Mouse (Mus musculus): Measurements from ENCODE around the gene Aggf1. TPM values are rescaled to one million over a fixed set of nuclear protein-coding genes. Genes with fewer than 3 reads are reported as not detected.

Gene Aggf1
- total RNA-seq, 2 experiments from 2014 or later: 50.4 to 52.2 TPM

GRCm38 (mm10) chr13:95336122-95336677 lies 39.0 kb downstream of the Aggf1 start:
- DNase-seq (ENCODE audit: low spot score in 2 of 2): peak in 1 of 2 experiments; percentile 41

- no peak for DNase-seq (ENCODE audit: low spot score in 2 of 2)
These were observed 42.9 kb downstream of the Aggf1 start for GRCm38 (mm10) chr13:95332086-95332899.

GRCm38 (mm10) chr13:95330507-95330906 lies 44.6 kb downstream of the Aggf1 start:
- no peak for DNase-seq (ENCODE audit: low spot score in 2 of 2)

- no peak for DNase-seq (ENCODE audit: low spot score in 2 of 2)
These were observed 46.4 kb downstream of the Aggf1 start for GRCm38 (mm10) chr13:95328767-95329166.

DNA sequence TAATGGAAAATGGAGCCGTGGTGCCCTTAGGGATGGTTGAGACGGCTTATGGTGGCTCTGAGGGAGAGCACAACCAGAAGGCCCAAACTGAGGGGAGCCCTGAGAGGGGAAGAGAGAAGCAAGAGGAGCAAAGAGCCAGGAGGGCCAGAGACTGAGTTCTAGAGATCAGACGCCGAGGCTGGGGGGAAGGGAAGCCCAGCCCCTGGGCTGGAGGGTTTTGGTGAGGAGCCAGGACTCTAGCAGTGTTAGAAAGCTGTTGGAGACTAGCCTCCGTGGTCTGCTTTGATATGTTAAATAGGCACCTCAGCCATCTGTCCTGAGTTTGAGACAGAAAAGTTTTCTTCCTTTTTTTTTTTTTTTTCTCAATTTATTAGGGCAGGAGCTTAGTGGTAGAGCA lies 47.8 kb downstream of the Aggf1 start:
- peak in 1 of 2 experiments; percentile 40 for DNase-seq (ENCODE audit: low spot score in 2 of 2)

DNA sequence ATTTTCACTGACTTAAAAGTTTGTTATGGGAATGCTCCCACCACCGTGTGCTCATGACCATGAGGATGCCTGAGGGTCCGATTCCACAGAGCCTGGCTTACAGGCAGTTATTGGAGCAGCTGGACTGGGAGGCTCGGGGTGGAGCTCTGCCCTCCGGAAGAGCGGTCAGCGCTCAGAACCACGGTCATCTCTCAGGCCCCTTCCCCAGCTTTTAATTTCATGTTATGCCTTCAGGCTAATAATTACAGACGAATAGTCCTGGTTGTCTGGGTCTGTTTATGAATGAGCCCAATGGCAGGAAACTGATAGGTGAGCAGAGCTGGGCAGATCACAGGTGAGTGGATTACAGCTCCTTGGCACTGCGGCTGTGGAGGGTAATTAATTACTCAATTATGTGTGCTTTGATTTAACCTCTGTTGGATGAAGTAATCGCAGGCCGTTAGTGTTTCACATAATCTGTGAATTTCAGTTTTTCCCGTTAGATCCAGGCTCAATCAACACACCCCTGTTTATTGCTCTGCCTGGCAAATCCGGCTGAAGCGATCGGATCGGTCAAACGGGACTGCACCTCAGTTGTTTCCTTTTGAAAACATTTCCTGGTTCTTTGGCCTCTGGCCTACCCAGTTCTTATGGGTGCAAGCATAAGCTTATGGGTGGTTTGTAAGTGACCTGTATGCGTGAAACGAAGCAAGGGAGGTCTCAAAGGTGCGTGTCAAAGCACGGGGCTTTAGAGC lies 48.4 kb downstream of the Aggf1 start:
- DNase-seq (ENCODE audit: low spot score in 2 of 2): no peak

DNA sequence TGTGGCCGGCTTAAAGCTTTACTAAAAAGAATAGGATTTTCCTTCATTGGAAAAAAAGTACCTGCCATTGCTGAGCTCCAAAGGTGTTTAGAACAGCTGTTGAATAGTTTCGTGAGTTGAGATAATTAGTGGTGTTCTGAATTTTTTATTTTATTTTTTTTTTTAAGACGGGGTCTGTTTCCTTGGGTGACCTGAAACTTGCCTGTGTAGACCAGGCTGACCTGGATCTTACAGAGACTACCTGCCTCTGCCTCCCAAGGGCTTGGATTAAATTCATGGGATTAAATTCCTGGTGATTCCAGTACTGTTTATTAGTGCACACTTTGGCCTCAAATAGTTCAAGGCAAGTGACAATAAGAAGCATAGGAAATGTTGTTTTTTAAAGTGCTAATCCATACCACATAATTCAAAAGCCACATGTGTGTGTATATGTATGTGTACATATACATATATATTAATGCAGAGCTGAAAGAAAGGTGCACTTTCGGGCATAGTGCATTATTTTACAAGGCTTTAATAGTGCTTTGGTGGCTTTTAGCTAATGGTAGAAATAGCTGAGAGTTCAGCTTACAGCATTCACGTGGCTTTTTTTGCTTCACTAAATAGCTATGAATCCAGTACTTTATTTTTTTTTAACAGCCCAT lies 49.1 kb downstream of the Aggf1 start:
- no peak for DNase-seq (ENCODE audit: low spot score in 2 of 2)

- peak in 1 of 2 experiments; percentile 42 for DNase-seq (ENCODE audit: low spot score in 2 of 2)
These were observed 49.9 kb downstream of the Aggf1 start for GRCm38 (mm10) chr13:95325080-95325906.

DNA sequence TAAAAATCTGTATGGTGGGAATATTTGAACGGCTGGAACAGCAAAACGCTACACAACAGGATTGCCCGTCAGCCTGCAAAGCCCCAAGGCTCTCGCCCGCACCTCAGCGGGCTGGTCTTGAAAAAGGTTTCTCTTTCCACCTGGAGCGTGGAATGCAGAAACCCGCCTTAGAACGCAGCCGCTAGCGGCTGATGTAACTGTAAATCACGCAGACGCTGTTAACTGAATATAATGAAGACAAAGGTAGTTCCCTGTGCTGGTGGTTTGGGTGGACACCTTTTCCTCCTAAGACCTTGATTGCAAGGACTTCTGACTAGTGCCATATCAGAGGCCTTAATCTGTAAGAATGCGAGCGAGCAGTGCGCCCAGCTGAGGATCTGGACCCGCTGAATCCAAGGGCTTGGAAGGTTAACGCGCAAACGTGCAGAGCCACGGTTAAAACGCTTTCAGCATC lies 50.5 kb downstream of the Aggf1 start:
- peak; percentile 22 to 67 for DNase-seq (ENCODE audit: low spot score in 2 of 2)

- peak in 1 of 2 experiments; percentile 66 for DNase-seq (ENCODE audit: low spot score in 2 of 2)
These were observed 51.1 kb downstream of the Aggf1 start for GRCm38 (mm10) chr13:95323950-95324625.

GRCm38 (mm10) chr13:95323400-95323799 lies 51.8 kb downstream of the Aggf1 start, which contains the start of gene Zbed3:
Gene Zbed3, plus strand, starts transcription at chr13:95323612.
- no peak for DNase-seq (ENCODE audit: low spot score in 2 of 2)

DNA sequence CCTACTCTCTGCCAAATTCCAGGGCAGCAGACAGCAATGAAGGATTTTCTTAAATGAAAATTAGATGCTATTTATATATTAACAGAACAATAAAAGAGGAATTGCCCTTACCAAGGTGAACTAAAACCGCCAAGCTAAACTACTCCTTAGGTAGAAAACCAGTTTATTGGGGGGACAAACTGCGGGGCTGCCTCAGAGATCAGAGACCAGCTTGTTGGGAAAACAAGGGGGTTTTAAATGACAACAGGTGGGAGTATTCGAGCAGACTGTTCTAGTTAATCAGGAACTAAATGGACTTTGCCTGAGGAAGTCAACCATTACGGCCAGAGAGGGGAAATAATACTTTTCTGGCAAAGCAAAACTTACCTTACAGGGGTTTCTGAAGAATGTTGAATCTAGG lies 54.7 kb downstream of the Aggf1 start:
- no peak for DNase-seq (ENCODE audit: low spot score in 2 of 2)

DNA sequence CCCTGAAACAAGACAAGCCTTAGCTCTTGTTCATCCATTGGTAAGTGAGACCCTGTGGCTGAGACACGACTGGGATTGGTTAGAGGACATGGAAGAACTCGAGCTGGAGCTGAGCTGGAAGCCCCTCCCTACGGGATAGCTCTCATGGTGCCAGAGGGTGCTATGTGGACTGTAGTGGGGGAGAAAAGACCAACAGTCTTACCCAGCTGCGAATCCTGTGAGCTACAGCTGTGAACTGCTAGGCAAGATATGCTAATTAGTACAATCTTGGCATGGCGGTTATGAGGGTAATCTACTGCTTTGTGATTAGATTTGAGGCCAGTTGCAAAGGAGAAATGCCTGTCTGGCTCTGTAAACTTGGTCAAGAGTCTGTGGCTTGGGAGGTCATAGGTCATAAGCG lies 56.0 kb downstream of the Aggf1 start:
- DNase-seq (ENCODE audit: low spot score in 2 of 2): no peak

DNA sequence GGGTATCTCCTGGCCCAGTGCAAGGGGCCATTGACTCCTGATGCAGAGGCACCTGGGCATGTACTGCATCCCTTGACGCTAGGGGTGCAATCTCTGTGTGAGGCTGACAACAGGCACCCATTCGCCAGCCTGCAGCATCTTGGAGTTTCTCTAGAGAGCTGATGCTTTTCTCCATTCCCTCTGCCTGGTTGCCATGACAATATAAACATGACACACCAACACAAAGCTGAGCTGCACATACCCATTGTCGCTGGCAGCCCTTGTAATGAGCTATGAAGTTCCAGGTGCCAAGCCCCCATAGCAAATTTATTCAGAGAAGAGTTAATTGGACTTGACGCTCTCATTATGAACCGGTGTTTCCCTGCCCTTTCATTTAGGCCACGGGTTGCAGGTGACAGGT lies 63.1 kb downstream of the Aggf1 start:
- DNase-seq (ENCODE audit: low spot score in 2 of 2): peak; percentile 36 to 60

DNA sequence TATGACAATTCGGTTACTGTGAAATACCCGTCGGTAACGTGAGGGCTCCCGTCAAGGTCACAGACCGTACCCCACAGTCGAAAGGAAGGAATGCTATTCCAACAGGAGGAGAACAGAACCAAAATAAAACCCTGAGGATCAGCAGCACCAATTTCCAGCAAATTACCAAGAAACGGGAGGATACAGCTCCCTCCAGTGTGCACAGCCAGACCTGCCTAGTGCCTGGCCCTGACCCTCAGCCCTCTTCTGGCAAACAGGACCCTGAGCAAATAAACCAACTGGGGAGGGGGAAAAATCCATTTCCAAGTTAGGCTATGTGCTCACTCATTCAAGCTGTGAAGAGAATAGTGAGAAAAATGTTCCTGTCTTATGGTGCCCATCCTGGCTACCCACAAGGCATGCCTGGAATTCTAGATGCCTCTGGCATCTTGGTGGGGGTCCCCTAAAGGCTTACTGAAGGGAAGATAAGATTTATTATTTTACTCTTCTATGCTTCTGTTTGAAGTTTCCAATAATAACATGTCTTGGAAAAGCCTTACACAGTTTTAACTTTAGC lies 68.0 kb downstream of the Aggf1 start:
- DNase-seq (ENCODE audit: low spot score in 2 of 2): no peak

GRCm38 (mm10) chr13:95306596-95306995 lies 68.6 kb downstream of the Aggf1 start:
- no peak for DNase-seq (ENCODE audit: low spot score in 2 of 2)

Data from layer of hippocampus, adult 18-20 months (tissue).